Mouse (Mus musculus): ENCODE measurements around the gene Ncoa7.
A peak's percentile ranks its signal among the peaks of the same experiment; 100 is the strongest.

The Ncoa7 gene

GRCm38 (mm10) chr10:30745238-30745974 lies 57.7 kb downstream of the Ncoa7 start:
- DNase-seq (ENCODE audit: low read depth), result peak; percentile 11

DNA sequence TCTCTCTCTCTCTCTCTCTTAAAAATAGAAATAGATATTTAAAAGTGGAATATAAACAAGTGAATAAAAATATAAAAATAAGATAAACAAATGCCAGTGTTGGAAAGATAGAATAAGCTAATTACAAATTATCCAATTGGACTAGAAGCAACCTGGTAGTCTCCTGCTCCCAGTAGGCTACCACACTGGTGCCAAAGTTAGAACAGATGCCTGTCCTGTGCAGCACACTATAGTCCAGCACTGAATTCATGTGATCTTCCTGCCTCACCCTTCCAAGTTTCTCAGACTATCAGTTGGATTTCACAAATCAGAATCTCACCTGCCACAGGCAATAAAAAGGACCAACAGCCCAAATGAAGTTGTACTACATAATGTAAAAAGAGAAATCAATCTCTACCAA lies 59.9 kb downstream of the Ncoa7 start:
- no peak for DNase-seq (ENCODE audit: low read depth)

DNA sequence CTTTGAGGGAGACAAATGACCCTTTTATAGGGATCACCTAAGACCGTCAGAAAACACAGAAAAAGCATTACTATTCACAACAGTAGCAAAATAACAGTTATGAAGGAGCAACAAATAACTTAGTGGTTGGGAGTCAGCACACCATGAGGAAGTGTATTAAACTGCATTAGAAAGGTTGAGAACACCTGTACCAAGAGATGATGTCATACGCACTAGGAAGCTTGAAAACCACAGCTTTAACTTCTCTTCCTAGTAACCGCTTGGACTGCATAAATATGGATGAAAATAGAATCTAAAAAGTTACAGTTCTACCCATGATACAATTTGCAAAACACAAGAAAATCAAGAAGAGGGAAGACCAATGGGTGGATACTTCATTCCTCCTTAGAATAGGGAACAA lies 64.7 kb downstream of the Ncoa7 start:
- DNase-seq (ENCODE audit: low read depth), result no peak

DNA sequence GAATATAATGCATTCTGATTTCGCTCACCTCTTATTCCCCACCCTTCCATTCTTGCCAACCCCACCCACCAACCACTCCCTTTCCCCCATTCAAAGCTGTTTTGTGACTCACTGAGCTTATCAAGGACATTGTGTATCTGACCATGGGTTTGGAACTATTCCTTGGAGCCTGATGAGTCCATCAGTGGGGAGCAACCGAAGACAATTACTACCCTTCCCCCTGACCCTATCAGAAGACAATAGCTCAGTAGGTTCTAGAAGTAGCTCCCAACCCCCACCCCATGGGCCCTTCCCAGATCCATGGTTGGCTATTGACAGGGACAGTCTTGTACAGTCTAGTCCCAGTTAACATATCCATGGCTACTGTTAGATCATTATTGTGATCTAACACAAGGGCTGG lies 65.8 kb downstream of the Ncoa7 start:
- DNase-seq (ENCODE audit: low read depth), result no peak

- DNase-seq (ENCODE audit: low read depth), result no peak
Measured at GRCm38 (mm10) chr10:30733148-30733785, 69.9 kb downstream of the Ncoa7 start.

DNA sequence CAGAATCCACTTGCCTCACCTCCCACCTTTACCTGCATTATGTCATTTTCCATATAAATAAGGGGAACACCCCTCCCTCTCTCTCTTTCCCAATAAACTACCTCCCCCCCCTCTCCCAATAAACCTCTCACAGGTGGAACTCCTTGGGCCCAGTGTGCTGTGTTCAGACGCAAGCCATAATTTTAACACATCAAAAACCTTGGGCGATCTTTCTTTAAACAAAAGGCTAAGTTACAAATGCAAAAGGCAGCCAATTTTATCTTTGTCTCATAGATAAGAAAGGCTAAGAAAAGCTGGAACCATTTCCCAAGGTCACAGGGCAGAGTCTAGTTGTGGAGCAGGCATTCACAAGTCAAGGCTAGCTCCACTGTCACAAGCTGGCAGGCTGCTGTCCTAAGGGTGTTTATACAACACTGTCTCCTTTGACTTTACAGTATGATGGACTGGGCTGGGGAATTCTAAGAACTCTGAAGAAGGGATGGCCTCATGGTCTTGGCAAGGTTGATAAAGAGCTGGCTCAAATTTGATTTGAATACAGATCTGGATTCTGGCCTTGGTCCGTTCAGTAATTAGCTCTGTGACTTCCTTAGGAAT lies 71.7 kb downstream of the Ncoa7 start:
- no peak for DNase-seq (ENCODE audit: low read depth)

GRCm38 (mm10) chr10:30730791-30731190 lies 72.3 kb downstream of the Ncoa7 start:
- no peak for DNase-seq (ENCODE audit: low read depth)

- peak; percentile 56 for DNase-seq (ENCODE audit: low read depth)
Measured at GRCm38 (mm10) chr10:30729157-30730096, 73.7 kb downstream of the Ncoa7 start.

- DNase-seq (ENCODE audit: low read depth), result no peak
Measured at GRCm38 (mm10) chr10:30723014-30723413, 80.1 kb downstream of the Ncoa7 start.

DNA sequence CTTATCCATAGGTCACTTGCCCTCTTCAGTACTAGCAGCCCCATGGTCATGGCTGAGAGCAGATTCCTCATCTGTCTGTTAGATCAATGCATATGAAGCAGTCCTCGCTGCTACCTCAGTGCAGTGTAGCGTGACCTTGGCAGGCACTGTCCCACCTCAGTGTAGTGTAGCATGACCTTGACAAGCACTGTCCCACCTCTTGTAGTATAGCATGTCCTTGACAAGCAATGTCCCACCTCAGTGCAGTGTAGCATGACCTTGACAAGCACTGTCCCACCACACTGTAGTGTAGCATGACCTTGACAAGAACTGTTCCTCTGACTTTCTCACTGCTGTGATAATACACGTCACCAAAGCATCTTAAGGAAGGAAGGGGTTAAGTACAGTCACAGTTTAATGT lies 82.6 kb downstream of the Ncoa7 start:
- DNase-seq (ENCODE audit: low read depth), result no peak

GRCm38 (mm10) chr10:30719947-30720346 lies 83.2 kb downstream of the Ncoa7 start:
- no peak for DNase-seq (ENCODE audit: low read depth)

DNA sequence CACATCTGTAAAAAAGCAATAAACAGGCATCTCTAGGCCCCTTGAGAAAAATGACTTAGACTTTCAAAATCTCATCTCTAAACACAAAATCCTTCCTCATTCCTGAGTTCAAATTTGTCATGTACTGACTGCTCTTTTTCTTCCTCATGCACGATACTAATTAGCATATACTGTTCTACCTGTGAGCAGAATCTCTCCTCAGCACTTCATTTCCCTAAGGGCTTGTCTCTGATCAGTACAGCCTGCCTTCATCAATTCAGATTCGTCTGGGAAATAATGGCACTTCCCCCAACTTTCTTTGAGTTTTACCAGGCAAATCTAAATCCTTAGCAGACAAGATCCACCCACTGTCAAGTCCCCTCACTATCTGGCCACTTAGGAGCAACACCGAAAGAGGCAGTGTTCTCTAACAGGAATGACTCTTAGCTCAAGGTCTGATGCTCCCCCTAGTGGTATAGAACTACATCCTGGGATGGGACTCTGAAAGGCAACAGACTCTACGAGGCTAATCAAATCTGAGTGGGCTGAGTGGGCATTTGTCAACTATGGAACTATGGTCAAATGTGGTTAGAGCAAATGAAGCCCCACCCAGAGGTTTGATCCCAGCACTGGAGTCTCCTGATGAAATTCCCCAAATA lies 84.3 kb downstream of the Ncoa7 start:
- DNase-seq (ENCODE audit: low read depth), result peak; percentile 80

GRCm38 (mm10) chr10:30716171-30716570 lies 87.0 kb downstream of the Ncoa7 start:
- no peak for DNase-seq (ENCODE audit: low read depth)

GRCm38 (mm10) chr10:30712540-30712939 lies 90.6 kb downstream of the Ncoa7 start:
- peak; percentile 48 for DNase-seq (ENCODE audit: low read depth)

- no peak for DNase-seq (ENCODE audit: low read depth)
Measured at GRCm38 (mm10) chr10:30709846-30710403, 93.2 kb downstream of the Ncoa7 start.

DNA sequence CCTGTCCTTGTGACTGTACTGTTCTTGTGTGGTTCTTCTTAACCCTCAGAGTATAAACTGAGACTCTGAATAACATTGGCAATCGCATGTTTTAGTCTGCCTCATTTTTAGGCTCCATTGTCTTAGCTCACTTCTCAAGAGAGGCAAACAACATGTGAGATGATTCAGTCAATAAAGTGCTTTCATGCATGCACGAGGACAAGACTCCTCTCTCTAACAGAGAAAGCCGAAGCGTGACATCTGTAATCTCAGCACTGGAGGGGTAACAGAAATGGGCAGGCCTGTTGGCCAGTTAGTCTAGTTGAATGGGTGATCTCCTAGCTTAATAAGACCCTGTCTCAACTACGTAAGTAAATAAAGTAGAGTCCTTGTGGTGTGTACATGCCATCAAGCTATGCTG lies 95.1 kb downstream of the Ncoa7 start:
- no peak for DNase-seq (ENCODE audit: low read depth)

DNA sequence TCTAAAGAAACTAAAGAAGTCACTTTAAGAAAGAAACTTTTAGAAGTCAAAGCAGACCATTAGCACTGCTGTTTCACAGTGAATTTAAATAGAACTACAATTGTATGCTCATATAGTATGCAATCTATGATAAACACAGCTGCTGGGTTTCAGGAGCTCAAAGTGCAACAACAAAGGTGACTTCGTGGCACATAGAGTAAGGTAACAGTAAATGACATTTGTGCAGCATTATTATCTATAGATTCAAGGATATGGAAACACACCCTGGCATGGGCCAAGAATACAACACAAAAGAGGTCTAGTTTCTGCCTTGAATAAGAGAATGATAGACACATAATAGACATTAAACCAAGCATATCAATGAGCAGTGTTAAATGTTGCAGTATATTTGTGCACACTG lies 100.5 kb downstream of the Ncoa7 start:
- DNase-seq (ENCODE audit: low read depth), result no peak

DNA sequence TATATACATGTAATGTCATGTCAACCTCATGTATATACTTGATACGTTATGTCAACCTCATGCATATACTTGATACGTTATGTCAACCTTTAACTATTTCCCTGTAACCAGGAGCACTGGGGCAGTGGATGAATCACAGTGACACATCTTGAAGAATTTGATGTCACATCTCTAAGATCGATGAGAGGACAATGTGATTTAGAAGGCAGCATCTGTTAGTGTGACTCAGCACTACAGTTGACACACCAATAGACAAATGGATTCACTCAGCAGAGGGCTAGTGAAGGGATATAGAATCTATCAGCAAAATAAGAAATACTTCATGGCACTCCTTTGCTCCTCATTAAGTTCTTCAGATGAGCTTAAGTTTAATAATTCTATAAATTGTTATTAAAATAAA lies 116.3 kb downstream of the Ncoa7 start:
- no peak for DNase-seq (ENCODE audit: low read depth)

- no peak for DNase-seq (ENCODE audit: low read depth)
Measured at GRCm38 (mm10) chr10:30683449-30683848, 119.7 kb downstream of the Ncoa7 start.

DNA sequence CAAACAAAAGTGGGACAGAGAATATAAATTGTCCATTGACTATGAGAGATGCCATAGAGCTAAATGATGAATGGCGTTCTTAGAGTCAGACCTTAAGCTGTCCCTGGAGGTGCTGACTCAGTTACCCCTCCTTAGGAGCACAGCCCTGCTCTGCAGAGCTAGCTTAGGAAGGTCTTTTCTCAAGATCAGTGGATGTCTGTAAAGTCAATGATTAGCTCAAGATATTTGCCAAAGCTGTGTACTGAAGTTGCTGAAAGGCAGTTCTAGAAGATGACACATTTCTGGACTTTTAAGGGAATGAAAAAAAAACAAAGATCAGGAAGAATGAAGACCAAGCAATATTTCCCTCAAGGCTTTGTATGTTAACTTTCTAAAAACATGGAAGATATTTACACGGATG lies 123.4 kb downstream of the Ncoa7 start:
- DNase-seq (ENCODE audit: low read depth), result no peak

DNA sequence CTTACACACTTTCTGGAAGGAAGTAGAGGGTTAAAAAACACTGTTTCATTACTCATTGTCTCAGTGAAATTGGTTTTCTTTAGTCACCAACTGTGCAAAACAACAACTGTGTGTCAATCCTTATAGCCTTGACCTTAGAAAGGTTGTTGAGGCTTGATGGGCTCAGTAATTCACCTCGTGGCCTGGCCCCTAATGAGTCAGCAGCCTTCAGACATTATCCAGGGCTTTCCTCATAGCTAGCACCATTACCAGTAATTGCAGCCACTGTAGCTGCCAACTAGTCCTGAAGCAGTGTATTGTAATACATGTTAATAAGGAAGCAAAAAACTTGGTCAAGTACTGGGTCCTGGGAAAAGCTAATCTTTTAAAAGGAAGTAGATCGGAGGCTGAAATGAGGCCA lies 125.1 kb downstream of the Ncoa7 start:
- peak; percentile 54 for DNase-seq (ENCODE audit: low read depth)

DNA sequence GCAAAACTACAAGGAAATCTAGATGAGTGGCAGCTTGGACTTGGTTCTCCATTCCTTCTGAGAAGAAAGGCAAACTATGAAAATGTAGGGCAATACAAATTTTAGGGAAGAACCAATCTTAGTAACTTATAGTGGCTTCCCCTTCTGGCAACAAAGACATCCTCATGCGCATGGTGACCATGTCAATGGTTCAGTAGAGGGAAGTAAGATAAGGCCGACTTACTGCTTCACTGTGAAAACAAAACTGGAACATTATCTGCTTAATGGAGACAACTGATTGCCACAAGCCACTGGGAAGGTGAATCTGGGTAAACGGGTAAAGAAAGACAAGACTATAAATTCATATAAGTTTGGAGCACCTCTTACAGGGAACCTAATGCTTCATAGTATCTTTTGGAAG lies 128.3 kb downstream of the Ncoa7 start:
- no peak for DNase-seq (ENCODE audit: low read depth)

Measured in NIH3T3 (cell line).